Mouse (Mus musculus) G1E (cell line): Measurements from ENCODE around the gene Ptpa.

ENCODE experiments used
- CTCF ChIP-seq: IDR thresholded peaks from 2 replicates; pipeline ENCODE4 v1.5.1; 2012; ENCODE audit warnings: low read depth, low read length, inconsistent platforms, mixed read lengths
- GATA1 ChIP-seq: IDR thresholded peaks from 2 replicates; pipeline ENCODE4 v1.6.1; 2012; ENCODE audit warnings: borderline replicate concordance, low read length, inconsistent platforms, mixed read lengths

DNA sequence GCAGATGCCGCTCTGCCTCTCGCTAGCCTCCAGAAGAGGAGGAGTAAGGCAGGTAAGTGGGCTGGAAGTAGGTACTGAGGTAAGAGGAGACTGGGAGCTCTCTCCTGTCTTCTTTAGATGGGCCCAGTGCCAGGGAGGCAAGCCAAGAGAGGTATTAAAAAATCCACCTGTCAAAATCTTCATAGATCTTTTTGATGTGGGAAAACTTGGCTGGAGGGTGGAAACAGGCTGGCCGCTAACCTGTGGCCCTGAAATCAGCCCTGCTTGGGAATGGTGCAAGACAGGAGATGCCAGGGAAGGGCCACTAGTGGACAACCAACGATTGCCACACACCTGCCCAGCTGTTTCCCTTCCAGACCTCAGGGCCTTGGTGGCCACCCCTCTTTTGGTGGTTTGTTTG lies 1.7 kb upstream of the Ptpa start:
- no peak for TF ChIP-seq GATA1
- TF ChIP-seq CTCF, result no peak
